Mouse (Mus musculus) heart, embryonic 10.5 days (tissue): ENCODE data around the gene Trim47. TPM values are rescaled to one million over a fixed set of nuclear protein-coding genes. Genes with fewer than 3 reads are reported as not detected.
A peak's percentile ranks its signal among the peaks of the same experiment; 100 is the strongest.

ENCODE experiments used
- DNase-seq: peaks from one replicate; pipeline ENCODE4 v3.0.0-alpha.2; 2017; ENCODE audit warnings: low spot score
- H3K27ac ChIP-seq: fragments of 300-500 bp; sonication (generic); 2 replicates; pipeline ENCODE4 v1.5.1; 2016; ENCODE audit warnings: mild to moderate bottlenecking
- H3K27me3 ChIP-seq: fragments of 300-500 bp; sonication (generic); 2 replicates; pipeline ENCODE4 v1.6.1; 2016; ENCODE audit warnings: mild to moderate bottlenecking; ENCODE audit not compliant: poor library complexity, insufficient read depth, severe bottlenecking
- H3K36me3 ChIP-seq: fragments of 300-500 bp; sonication (generic); 2 replicates; pipeline ENCODE4 v1.6.1; 2016; ENCODE audit warnings: mild to moderate bottlenecking, moderate library complexity
- H3K4me1 ChIP-seq: fragments of 300-500 bp; sonication (generic); 2 replicates; pipeline ENCODE4 v1.6.1; 2016; ENCODE audit warnings: mild to moderate bottlenecking
- H3K4me3 ChIP-seq: fragments of 300-500 bp; sonication (generic); 2 replicates; pipeline ENCODE4 v1.5.1; 2016; ENCODE audit warnings: mild to moderate bottlenecking, moderate library complexity
- H3K9me3 ChIP-seq: fragments of 300-500 bp; sonication (generic); 2 replicates; pipeline ENCODE4 v1.6.1; 2016; ENCODE audit warnings: mild to moderate bottlenecking, moderate library complexity
- WGBS: fragments of 180-500 bp; shearing (Covaris S2); methylation state at CpG from one replicate; pipeline ENCODE4 v1.1.7; 2016; 5-methylcytosine and 5-hydroxymethylcytosine counted together
- polyA plus RNA-seq: library from polyadenylated mRNA; unstranded; fragments of >200 nt; fragmentation: Nextera tagmentation; extraction: Ambion mirVana; gene quantifications from 2 replicates; pipeline ENCODE4 v1.2.1, GENCODE M21; 2016

The Trim47 gene
- polyA plus RNA-seq, 1 experiment from 2014 or later, result 25.9 TPM

DNA sequence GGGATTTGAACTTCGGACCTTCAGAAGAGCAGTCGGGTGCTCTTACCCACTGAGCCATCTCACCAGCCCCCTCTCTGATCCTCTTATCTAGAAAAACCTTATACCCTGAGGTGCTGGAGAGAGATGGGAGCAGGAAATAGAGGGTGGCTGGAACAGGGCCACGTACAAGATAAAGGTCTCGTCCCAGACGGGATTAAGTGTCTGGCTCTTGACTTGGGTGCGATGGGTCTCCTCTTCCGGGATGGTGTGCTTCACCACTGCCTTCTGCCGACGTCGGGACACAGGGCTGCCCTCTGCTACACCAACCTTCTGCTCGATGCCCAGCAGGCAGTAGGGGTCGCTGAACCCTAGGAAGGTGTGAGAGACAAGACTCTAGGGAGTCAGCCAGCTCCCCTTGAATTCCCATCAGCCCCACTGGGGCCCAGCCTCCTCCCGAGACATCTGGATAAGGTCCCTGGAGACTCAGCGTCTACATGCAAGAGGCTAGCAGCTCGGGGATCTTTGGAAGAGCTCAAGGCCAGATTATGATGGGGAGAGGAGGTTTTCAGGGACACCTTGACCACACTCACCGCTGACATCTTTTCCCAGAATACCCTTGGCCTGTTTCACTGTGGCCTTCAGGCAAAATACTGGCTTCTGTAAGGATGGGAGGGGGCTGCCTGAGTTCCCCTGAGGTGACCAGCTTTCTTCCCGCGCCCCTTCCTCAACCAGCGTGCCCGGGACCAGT is 51.3 kb downstream of the Trim47 start:
- H3K9me3 ChIP-seq, result no peaks in the 10 kb centered on the region
- H3K36me3 ChIP-seq, result peaks cover 22% of the 10 kb centered on the region
- H3K4me1 ChIP-seq, result peaks cover 77% of the 10 kb centered on the region
- H3K4me3 ChIP-seq, result peak overlapping the region; percentile 53; the same call in 1 of the 2 replicates
- WGBS, result 29% methylated on average over 20 of the region's 20 CpGs
- DNase-seq, result no peak
- H3K27me3 ChIP-seq, result no peaks in the 10 kb centered on the region
- H3K27ac ChIP-seq, result peak overlapping the region; percentile 86

DNA sequence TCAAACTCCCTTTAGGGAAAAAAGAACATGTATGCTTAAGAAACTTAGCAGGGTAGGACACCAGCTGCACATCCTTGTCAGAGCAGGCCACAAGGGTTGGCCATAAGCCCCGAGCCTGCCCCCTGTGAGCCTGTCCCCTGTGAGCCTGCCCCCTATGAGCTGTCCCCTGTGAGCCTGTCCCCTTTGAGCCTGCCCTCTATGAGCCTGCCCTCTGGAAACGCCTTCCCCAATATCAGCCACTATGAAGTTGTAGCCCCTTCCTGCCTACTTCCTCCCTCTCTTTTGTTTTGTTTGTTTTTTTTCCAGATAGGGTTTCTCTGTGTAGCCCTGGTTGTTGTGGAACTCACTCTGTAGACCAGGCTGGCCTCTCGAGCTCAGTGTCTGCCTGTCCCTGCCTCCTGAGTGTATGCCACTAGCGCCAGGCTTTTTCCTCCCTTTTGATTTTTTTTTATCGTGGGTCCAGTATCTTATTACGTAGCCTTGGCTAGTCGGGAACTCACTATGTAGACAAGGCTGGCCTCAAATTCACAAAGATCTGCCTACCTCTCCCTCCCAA is 52.5 kb downstream of the Trim47 start:
- H3K27ac ChIP-seq, result peak overlapping the region; percentile 57; the same call in 1 of the 2 replicates

DNA sequence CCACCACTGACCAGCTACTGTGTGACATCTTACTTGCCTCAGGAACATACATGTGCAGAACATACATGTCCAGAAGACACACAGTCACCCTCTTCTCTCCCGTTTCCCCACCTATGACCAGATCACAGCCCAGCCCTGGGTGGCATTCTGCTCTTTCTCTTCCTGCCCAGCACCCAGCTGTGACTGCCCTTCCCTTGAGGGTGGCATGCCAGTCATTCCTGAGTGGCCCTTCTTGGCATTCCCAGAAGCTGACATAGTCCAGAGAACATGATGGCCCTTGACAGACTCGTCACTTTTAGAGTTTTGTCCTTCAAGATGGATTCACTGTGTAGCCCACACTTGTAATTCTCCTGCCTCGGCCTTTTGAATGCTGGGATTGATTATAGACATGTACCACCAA is 54.4 kb downstream of the Trim47 start:
- Histone ChIP-seq H3K9me3 (no peaks in the 10 kb centered on the region), H3K27me3 (no peaks in the 10 kb centered on the region; the same call in 1 of the 2 replicates), H3K4me1 (peaks cover 55% of the 10 kb centered on the region), H3K36me3 (no peaks in the 10 kb centered on the region), H3K4me3 (no peak overlapping the region), H3K27ac (no peak overlapping the region)
- WGBS, result 65% methylated on average over 3 of the region's 3 CpGs
- DNase-seq, result no peak

More for the DNA sequence above, 52.5 kb downstream of the Trim47 start:
- Histone ChIP-seq H3K4me1 (peaks cover 74% of the 10 kb centered on the region), H3K36me3 (peaks cover 10% of the 10 kb centered on the region), H3K9me3 (no peaks in the 10 kb centered on the region), H3K4me3 (no peak overlapping the region), H3K27me3 (no peaks in the 10 kb centered on the region)
- DNase-seq, result no peak
- 54% methylated on average over 7 of the region's 7 CpGs for WGBS

DNA sequence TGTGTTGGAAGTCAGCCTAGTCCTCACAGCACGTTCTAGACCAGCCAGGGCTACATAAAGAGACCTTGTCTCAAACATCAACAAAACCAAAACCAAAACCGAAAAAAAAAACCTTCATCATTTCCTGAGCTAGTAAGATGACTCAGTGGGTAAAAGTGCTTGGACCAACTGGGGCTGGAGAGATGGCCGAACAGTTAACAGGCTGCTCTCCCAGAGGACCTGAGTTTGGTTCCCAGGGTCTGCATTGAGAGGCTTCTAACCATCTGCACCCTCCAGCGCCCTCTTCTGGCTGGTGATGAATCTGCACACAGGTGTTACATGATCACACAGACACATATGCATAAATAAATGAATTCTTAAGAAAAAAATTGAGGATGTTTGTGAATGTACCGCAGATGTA is 55.5 kb downstream of the Trim47 start:
- no peak overlapping the region for H3K27ac ChIP-seq
- peaks cover 50% of the 10 kb centered on the region for H3K4me1 ChIP-seq
- no peak overlapping the region for H3K4me3 ChIP-seq
- H3K36me3 ChIP-seq, result no peaks in the 10 kb centered on the region
- no peaks in the 10 kb centered on the region; the same call in 1 of the 2 replicates for H3K27me3 ChIP-seq
- no peaks in the 10 kb centered on the region for H3K9me3 ChIP-seq
- no peak for DNase-seq
- WGBS, result 65% methylated on average over 5 of the region's 5 CpGs

DNA sequence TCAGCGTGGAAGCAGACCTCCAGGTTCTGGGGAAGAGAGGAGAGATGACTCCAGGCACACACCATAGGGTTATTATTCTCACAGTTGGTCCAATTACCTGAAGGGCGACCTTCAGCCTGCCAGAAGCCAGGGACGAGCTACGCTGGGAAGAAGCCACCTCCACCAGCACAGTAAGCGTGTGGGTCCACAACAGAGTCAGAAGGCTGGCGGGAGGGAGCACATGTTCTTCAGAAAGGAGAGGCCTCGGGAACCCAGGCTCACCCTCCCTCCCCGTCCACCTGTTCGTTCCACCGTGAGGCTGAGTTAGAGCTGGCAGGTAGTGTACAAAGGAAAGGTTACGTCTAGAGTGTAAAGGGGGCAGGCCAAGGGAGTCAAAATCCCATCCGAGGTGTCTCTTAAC is 61.7 kb downstream of the Trim47 start:
- H3K9me3 ChIP-seq, result no peaks in the 10 kb centered on the region
- DNase-seq, result no peak
- no peak overlapping the region for H3K4me3 ChIP-seq
- WGBS, result 86% methylated on average over 12 of the region's 12 CpGs
- H3K27ac ChIP-seq, result no peak overlapping the region
- H3K36me3 ChIP-seq, result peaks cover 21% of the 10 kb centered on the region
- no peaks in the 10 kb centered on the region; the same call in 1 of the 2 replicates for H3K27me3 ChIP-seq
- peaks cover 32% of the 10 kb centered on the region for H3K4me1 ChIP-seq

DNA sequence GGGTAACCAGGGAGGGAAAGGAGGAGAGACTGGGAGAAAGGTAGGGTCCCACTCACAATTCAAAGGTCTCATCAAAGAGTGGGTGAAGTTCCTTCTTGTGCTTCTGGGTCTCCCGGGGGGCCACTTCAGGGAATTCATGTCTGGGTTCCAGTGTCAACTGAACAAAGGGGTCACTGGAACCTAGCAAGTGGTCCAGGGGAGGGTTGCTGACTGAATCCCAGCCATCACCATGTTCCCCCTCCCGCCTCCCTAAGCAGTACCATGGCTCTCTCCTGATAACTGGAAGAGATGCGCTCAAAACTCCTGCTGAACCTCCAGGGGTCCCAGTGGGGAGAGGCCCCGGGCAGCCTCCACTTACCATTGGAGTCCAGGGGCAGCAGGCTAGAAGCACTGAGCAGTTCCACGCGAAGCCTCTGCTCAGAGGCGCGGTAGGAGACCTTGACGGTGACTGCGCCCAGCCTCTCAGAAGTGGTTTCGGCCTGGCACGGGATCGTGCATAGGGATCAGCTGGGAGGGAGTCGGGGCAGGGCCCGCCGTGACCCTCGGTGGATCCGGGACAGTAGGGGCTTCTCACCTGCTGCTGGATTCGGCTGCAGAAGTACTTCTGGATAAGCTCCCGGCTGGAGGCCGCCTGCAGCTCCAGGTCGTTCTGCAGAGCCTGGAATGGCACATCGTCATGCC is 62.7 kb downstream of the Trim47 start:
- Histone ChIP-seq H3K36me3 (peaks cover 31% of the 10 kb centered on the region), H3K4me3 (no peak overlapping the region), H3K27ac (peak overlapping the region; percentile 37; the same call in 1 of the 2 replicates), H3K27me3 (no peaks in the 10 kb centered on the region; the same call in 1 of the 2 replicates), H3K9me3 (no peaks in the 10 kb centered on the region), H3K4me1 (peaks cover 26% of the 10 kb centered on the region)
- 56% methylated on average over 23 of the region's 23 CpGs for WGBS
- DNase-seq, result no peak

DNA sequence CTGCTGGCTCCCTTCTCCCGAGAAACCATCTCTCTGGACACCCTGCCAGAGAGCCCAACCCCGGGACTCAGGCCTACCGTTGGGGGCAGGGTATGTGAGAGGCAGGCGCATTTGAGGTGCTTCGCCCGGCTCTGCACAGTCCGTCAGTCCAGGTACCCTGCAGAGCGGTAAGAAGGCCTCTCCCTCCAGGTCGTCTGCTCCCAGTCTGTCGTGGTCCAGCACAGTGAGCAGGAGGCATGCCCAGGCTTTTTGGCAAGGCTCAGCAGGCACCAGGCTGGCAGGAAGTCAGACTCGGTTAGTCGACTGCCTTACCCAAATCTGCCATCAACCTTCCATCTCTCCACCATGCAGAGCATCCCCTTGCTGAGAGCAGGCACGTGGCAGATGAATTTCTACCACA is 63.4 kb downstream of the Trim47 start:
- Histone ChIP-seq H3K27ac (no peak overlapping the region), H3K9me3 (no peaks in the 10 kb centered on the region), H3K36me3 (peaks cover 38% of the 10 kb centered on the region), H3K27me3 (no peaks in the 10 kb centered on the region; the same call in 1 of the 2 replicates), H3K4me3 (no peak overlapping the region), H3K4me1 (peaks cover 26% of the 10 kb centered on the region)
- 65% methylated on average over 13 of the region's 13 CpGs for WGBS
- DNase-seq, result no peak

DNA sequence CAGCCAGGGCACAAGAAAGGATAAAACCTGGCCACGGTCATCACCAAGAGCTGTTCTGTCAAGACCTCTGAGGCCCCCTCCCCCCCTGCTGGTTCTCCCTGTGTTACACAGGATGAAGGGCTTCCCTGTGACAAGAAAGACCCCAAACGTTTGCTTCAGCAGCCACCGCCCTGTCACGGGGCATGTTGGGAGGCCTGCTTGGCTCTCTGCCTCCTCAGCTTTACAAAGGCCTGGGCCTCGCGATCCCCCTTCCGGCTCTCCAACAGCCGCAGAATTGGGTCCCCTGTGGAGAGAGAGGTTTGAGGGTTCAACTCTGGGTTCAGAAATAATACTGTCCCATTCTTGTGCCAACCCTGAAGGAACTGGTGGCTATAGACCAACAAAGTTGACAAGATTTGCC is 64.5 kb downstream of the Trim47 start:
- WGBS, result 69% methylated on average over 8 of the region's 8 CpGs
- DNase-seq, result no peak
- Histone ChIP-seq H3K27me3 (no peaks in the 10 kb centered on the region), H3K9me3 (no peaks in the 10 kb centered on the region), H3K4me1 (peaks cover 32% of the 10 kb centered on the region), H3K36me3 (peaks cover 49% of the 10 kb centered on the region), H3K4me3 (no peak overlapping the region), H3K27ac (no peak overlapping the region)

DNA sequence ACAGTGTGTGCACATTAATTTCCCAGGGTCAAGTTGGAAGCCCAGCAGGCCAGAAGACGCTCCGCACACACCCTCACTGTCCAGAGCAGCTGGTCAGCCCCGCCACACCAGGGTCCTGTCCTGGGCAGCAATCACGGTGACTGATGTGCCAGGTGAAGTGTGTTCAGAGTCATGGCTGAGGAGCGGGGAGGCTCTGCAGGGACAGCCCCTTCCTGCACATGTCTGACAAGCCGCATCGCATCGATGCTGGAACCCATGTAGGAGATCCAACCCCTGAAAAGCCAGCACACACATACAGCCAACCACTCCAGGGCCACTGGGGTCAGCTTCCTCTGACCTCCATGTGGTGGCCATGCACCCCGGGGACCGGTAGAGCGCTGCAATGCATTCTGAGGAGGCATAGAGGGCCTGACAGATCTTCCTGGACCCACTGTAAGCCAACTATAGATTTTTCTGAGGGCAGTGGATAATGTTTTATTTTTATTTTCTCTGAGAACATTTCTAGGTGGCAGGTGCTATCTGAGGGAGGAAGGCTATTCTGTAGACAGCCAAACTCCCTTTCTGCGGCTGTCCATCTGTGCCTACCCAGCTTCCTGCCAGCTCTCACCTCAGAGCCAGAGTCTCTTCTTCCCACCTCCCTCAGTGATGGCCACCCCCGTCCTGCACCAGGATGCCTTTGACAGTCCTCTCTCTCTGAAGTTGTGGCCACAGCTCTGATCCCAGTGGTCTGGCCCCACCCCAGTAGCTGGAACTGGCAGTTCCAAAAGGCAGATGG is 65.2 kb downstream of the Trim47 start:
- WGBS, result 86% methylated on average over 13 of the region's 13 CpGs
- H3K9me3 ChIP-seq, result no peaks in the 10 kb centered on the region
- no peaks in the 10 kb centered on the region for H3K27me3 ChIP-seq
- peaks cover 37% of the 10 kb centered on the region for H3K4me1 ChIP-seq
- H3K4me3 ChIP-seq, result no peak overlapping the region
- H3K36me3 ChIP-seq, result peaks cover 56% of the 10 kb centered on the region
- no peak for DNase-seq
- H3K27ac ChIP-seq, result no peak overlapping the region

DNA sequence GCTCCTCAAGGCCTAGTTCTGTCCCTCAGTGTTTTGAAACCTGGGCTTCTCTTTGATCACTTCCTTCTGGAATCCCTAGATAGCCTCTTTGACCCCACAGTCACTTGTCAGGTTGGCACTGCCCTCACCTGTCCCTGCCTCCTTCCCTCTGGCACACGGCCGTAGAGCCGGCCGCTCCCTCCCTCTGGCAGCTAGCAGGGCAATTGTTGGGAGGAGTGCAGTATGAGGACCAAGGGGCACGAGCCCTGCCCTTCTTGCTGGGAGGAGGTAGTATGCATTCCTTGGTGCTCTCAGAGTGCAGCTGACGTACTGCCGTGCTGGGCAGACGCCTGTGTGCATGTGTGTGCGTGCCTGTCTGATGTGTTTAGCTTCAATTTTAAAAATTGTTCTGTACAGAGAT is 66.4 kb downstream of the Trim47 start:
- no peak for DNase-seq
- 84% methylated on average over 9 of the region's 9 CpGs for WGBS
- peaks cover 66% of the 10 kb centered on the region for H3K36me3 ChIP-seq

DNA sequence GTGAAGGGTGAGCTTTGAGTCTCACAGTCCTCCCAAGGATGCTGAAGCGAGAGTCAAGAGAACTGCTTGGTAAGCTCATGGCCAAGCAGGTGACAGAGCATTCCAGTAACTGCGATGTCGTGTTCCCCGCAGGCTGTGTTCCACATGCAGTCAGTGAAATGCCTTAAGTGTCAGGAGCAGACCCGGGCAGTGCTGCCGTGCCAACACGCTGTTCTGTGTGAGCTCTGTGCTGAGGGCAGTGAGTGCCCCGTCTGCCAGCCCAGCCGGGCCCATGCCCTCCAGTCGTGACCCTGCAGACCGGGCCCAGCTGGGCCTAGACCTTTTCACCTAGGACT is 67.4 kb downstream of the Trim47 start:
- Histone ChIP-seq H3K27me3 (no peaks in the 10 kb centered on the region), H3K4me3 (no peak overlapping the region), H3K36me3 (peaks cover 75% of the 10 kb centered on the region), H3K27ac (no peak overlapping the region), H3K4me1 (peaks cover 39% of the 10 kb centered on the region), H3K9me3 (no peaks in the 10 kb centered on the region)
- WGBS, result 93% methylated on average over 11 of the region's 11 CpGs
- no peak for DNase-seq

More for the DNA sequence above, 66.4 kb downstream of the Trim47 start:
- Histone ChIP-seq H3K4me3 (no peak overlapping the region), H3K9me3 (no peaks in the 10 kb centered on the region), H3K27ac (no peak overlapping the region), H3K27me3 (no peaks in the 10 kb centered on the region), H3K4me1 (peaks cover 41% of the 10 kb centered on the region)

DNA sequence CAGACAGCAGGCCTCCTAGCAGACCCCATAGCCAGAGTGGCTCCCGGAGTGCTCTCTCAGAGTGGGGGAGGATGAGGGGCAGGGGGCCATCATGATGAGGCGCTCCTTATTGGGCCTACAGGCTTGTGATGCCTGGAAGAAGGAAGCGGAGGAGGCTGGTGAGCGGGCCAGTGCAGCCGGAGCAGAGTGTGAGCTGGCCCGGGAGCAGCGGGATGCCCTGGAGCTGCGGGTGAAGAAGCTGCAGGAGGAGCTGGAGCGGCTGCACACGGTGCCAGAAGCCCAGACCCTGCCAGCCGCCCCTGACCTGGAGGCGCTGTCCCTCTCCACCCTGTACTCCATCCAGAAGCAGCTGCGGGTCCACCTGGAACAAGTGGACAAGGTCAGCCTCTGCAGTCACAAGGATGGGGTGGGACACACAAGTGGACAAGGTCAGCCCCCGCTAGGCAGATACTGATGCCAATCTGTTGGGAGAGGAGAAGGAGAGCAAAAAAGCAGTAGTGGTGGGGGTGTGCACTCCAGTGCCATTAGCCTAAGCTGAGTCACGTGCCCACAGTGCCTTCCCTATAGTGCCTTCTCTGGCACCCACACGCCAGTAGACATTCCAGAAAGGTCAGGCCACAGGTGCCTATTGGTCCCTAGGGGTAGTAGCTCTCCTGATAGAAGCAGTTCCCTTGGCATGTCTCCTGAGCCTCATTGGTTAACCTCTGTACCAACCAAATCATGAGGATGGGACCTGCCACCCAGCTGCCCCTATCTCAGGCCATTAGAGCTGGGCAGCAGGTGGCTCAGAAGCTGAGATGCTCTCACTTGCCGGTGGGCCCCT is 67.9 kb downstream of the Trim47 start:
- Histone ChIP-seq H3K4me1 (peaks cover 34% of the 10 kb centered on the region), H3K4me3 (no peak overlapping the region), H3K36me3 (peaks cover 81% of the 10 kb centered on the region), H3K27me3 (no peaks in the 10 kb centered on the region), H3K9me3 (no peaks in the 10 kb centered on the region), H3K27ac (no peak overlapping the region)
- no peak for DNase-seq
- 90% methylated on average over 17 of the region's 17 CpGs for WGBS
